Mouse (Mus musculus): Measurements from ENCODE around the gene Arhgef10l. TPM values are rescaled to one million over a fixed set of nuclear protein-coding genes. Genes with fewer than 3 reads are reported as not detected.

The Arhgef10l gene
- polyA plus RNA-seq, 1 experiment from 2014 or later: 15.9 TPM

DNA sequence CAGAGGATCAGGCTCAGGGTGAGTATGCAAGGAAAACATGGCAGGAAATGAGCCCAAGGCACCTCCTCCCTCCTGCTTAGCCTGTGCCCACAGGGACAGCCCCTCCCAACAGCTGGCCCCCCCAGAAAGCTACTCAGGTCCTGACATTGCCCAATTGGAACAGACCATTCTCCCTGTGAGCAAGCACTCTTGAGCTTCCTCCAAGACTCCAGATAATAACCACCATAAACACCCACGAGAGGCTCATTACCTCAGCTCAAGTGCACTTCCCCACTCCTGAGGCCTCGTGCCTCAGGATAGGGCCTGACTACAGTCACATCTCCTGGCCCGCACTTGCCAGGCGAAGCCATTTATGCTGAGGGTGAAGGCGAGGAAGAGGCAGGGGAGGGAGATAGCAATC lies 67.0 kb downstream of the Arhgef10l start:
- 74% methylated on average over 5 of the region's 5 CpGs for WGBS
- Histone ChIP-seq H3K27me3 (ENCODE audit: control insufficient read depth, insufficient read depth, low read length) (no peaks in the 10 kb centered on the region), H3K9me3 (ENCODE audit: control insufficient read depth, low read length) (peaks cover 7% of the 10 kb centered on the region; the same call in 1 of the 2 replicates), H3K4me1 (ENCODE audit: control insufficient read depth in 2 of 2, insufficient read depth in 2 of 2, low read length in 2 of 2) (no peaks in the 10 kb centered on the region), H3K4me3 (ENCODE audit: control insufficient read depth in 1 of 2, insufficient read depth in 1 of 2, low read depth in 1 of 2, low read length in 2 of 2) (no peak overlapping the region), H3K9ac (ENCODE audit: low read length) (no peak overlapping the region), H3K27ac (replicated peaks in 1 of 2; ENCODE audit: control insufficient read depth in 1 of 2, insufficient read depth in 1 of 2, low read depth in 2 of 2, low read length in 2 of 2) (no peak overlapping the region), H3K36me3 (ENCODE audit: control insufficient read depth, insufficient read depth, low read length) (peaks cover 13% of the 10 kb centered on the region), H3K4me2 (ENCODE audit: low read length) (no peak overlapping the region)
- ATAC-seq (ENCODE audit: insufficient number of reproducible peaks, insufficient read depth, low FRiP score, low read depth): no peak

DNA sequence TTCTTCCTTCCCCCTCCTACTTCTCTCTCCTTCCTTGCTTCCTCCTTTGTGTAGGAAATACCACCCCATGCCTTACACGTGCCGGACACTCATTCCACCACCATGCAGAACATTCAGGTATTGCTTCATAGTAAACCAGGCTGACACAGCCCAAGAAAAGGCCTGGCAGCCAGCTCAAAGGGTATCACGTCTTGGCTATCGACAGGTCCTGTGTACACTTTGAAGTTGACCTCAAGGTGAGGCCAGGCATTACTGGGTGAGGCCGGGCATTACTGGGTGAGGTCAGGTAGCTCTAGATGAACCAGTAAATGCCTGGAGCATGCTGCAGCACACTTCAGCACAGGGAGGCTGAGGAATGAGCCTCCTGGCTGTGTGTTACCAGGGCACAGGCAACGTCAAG lies 67.9 kb downstream of the Arhgef10l start:
- no peak for ATAC-seq (ENCODE audit: insufficient number of reproducible peaks, insufficient read depth, low FRiP score, low read depth)
- H3K27ac ChIP-seq (replicated peaks in 1 of 2; ENCODE audit: control insufficient read depth in 1 of 2, insufficient read depth in 1 of 2, low read depth in 2 of 2, low read length in 2 of 2): no peak overlapping the region
- WGBS: 91% methylated on average over 6 of the region's 6 CpGs

DNA sequence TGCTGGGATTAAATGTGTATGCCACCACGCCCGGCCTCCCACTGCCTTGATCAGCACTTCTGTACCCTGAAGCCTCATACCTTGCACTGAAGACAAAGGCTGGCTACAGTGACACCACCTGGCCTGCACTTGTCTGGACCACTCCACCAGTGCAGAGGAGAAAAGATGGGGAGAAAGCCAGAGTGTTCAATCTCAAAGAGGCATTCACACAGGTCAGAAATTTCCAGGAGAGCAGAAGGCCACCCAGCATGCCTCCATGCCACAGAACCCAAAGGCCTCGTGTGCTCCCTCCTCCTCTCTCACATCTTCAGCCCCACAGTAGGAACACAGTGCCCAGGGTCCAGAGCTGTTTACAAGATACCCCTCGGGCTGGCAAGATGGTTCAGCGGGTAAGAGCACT lies 68.4 kb downstream of the Arhgef10l start:
- WGBS: 91% methylated on average over 5 of the region's 5 CpGs
- Histone ChIP-seq H3K4me2 (ENCODE audit: low read length) (no peak overlapping the region), H3K9me3 (ENCODE audit: control insufficient read depth, low read length) (peaks cover 7% of the 10 kb centered on the region; the same call in 1 of the 2 replicates), H3K4me1 (ENCODE audit: control insufficient read depth in 2 of 2, insufficient read depth in 2 of 2, low read length in 2 of 2) (no peaks in the 10 kb centered on the region), H3K4me3 (ENCODE audit: control insufficient read depth in 1 of 2, insufficient read depth in 1 of 2, low read depth in 1 of 2, low read length in 2 of 2) (no peak overlapping the region), H3K27ac (replicated peaks in 1 of 2; ENCODE audit: control insufficient read depth in 1 of 2, insufficient read depth in 1 of 2, low read depth in 2 of 2, low read length in 2 of 2) (no peak overlapping the region), H3K27me3 (ENCODE audit: control insufficient read depth, insufficient read depth, low read length) (no peaks in the 10 kb centered on the region), H3K9ac (ENCODE audit: low read length) (no peak overlapping the region), H3K36me3 (ENCODE audit: control insufficient read depth, insufficient read depth, low read length) (peaks cover 15% of the 10 kb centered on the region)
- no peak for ATAC-seq (ENCODE audit: insufficient number of reproducible peaks, insufficient read depth, low FRiP score, low read depth)

More for the DNA sequence above, 67.9 kb downstream of the Arhgef10l start:
- no peak overlapping the region for H3K4me3 ChIP-seq (ENCODE audit: control insufficient read depth in 1 of 2, insufficient read depth in 1 of 2, low read depth in 1 of 2, low read length in 2 of 2)
- H3K4me2 ChIP-seq (ENCODE audit: low read length): no peak overlapping the region
- no peaks in the 10 kb centered on the region for H3K4me1 ChIP-seq (ENCODE audit: control insufficient read depth in 2 of 2, insufficient read depth in 2 of 2, low read length in 2 of 2)
- H3K9me3 ChIP-seq (ENCODE audit: control insufficient read depth, low read length): peaks cover 7% of the 10 kb centered on the region; the same call in 1 of the 2 replicates
- no peaks in the 10 kb centered on the region for H3K27me3 ChIP-seq (ENCODE audit: control insufficient read depth, insufficient read depth, low read length)
- H3K36me3 ChIP-seq (ENCODE audit: control insufficient read depth, insufficient read depth, low read length): peaks cover 16% of the 10 kb centered on the region
- no peak overlapping the region for H3K9ac ChIP-seq (ENCODE audit: low read length)

DNA sequence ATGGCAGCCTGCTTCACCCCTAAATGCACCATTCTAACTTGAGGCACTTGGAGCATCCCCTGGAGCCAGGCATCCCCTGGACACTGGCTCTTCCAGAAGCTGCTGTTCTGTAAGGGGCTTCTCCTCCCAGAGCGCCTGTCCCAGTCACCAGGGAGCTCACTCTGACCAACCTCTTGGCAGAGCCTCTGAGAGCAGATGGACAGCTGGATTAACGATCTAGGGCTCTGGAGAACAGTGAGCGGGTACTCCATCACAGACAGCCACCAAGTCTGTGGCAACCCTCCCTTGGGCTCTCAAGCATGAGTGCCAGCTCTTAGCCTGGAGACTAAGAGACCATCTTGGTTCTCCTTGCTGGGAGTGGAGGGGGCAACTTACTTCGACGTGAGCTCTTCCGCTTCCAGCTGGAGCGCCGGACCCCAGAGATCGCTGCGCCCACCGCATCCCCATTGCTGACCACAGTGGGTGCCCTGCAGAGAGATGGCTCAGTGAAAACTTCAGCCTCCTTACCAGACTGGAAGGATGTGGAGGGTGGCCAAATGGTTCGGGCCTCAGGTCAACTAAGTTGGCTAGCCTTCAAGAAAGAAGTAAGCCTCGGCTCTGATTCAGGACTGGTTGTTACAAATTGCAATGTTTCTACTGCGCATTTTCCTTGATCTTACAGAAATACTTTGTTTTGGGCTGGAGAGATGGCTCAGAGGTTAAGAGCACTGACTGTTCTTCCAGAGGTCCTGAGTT lies 71.9 kb downstream of the Arhgef10l start:
- Histone ChIP-seq H3K4me3 (ENCODE audit: control insufficient read depth in 1 of 2, insufficient read depth in 1 of 2, low read depth in 1 of 2, low read length in 2 of 2) (no peak overlapping the region), H3K27me3 (ENCODE audit: control insufficient read depth, insufficient read depth, low read length) (no peaks in the 10 kb centered on the region), H3K27ac (replicated peaks in 1 of 2; ENCODE audit: control insufficient read depth in 1 of 2, insufficient read depth in 1 of 2, low read depth in 2 of 2, low read length in 2 of 2) (no peak overlapping the region), H3K36me3 (ENCODE audit: control insufficient read depth, insufficient read depth, low read length) (peaks cover 37% of the 10 kb centered on the region), H3K9me3 (ENCODE audit: control insufficient read depth, low read length) (peaks cover 7% of the 10 kb centered on the region; the same call in 1 of the 2 replicates), H3K4me1 (ENCODE audit: control insufficient read depth in 2 of 2, insufficient read depth in 2 of 2, low read length in 2 of 2) (no peaks in the 10 kb centered on the region), H3K4me2 (ENCODE audit: low read length) (no peak overlapping the region), H3K9ac (ENCODE audit: low read length) (no peak overlapping the region)
- 85% methylated on average over 14 of the region's 14 CpGs for WGBS
- ATAC-seq (ENCODE audit: insufficient number of reproducible peaks, insufficient read depth, low FRiP score, low read depth): no peak

DNA sequence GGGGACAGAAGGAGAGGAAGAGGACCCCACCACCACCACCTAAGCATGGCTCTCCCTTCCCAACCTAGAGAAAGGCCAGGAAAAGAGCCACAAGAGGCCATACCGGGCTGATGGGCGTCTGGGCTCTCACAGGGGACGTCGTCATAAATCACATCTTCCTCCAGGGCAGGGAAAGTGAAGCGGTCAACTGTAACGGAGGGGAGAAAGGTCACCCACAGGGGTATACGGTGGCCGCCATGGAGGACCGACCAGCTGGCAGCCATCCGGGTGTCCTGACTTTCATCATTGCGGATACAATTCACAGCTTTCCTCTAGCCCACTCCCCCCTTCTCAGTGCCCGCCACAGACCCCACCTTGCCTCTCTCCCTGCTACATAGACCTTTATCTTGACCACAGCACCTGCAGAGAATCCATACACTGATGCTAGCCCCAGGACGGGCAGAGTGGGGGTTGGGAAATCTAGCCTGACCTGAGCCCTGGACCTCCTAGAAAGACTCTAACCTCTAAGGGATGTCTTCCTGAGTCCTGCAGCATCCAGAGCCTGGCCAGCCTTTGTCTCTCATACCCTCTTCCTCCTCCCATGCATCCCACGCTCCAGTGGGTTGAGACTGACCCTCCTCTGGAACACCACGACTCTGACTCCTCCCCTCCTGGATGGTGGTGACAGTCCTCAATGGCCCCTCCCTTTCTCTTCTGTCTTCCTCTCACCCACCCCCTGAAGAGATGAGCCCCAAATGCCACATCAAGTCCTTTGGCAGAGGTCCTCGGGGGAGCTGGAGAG lies 72.6 kb downstream of the Arhgef10l start:
- Histone ChIP-seq H3K27me3 (ENCODE audit: control insufficient read depth, insufficient read depth, low read length) (no peaks in the 10 kb centered on the region), H3K4me1 (ENCODE audit: control insufficient read depth in 2 of 2, insufficient read depth in 2 of 2, low read length in 2 of 2) (no peaks in the 10 kb centered on the region), H3K27ac (replicated peaks in 1 of 2; ENCODE audit: control insufficient read depth in 1 of 2, insufficient read depth in 1 of 2, low read depth in 2 of 2, low read length in 2 of 2) (no peak overlapping the region), H3K4me3 (ENCODE audit: control insufficient read depth in 1 of 2, insufficient read depth in 1 of 2, low read depth in 1 of 2, low read length in 2 of 2) (no peak overlapping the region), H3K36me3 (ENCODE audit: control insufficient read depth, insufficient read depth, low read length) (peaks cover 35% of the 10 kb centered on the region), H3K4me2 (ENCODE audit: low read length) (no peak overlapping the region), H3K9me3 (ENCODE audit: control insufficient read depth, low read length) (peaks cover 7% of the 10 kb centered on the region; the same call in 1 of the 2 replicates), H3K9ac (ENCODE audit: low read length) (no peak overlapping the region)
- 81% methylated on average over 16 of the region's 16 CpGs for WGBS
- no peak for ATAC-seq (ENCODE audit: insufficient number of reproducible peaks, insufficient read depth, low FRiP score, low read depth)

DNA sequence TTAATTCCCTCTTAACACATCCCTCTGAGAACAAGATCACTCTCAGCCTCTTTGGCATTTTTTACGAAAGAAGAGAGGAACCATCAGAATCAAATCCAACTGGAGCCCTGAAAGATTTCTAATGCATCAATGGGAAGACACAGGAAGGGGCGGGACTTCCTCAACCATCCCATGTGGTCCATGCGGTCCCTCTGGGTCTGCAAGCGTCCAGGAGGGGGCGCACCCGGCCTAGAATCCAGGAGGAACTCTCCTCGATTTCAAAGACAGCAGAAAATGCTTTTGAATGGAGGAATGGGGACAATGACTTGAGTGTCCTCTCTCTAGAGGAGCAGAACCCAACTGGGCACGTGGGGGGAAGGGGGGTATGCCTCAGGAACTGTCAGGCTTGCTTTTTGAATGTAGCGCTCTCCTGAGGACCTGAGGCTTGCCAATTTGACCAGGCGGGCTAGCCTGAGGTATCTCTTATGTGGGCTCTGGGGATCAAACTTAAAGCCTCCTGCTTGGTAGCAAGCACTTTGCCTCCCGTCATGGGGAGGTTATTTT lies 73.5 kb downstream of the Arhgef10l start:
- no peak for ATAC-seq (ENCODE audit: insufficient number of reproducible peaks, insufficient read depth, low FRiP score, low read depth)
- Histone ChIP-seq H3K9ac (ENCODE audit: low read length) (no peak overlapping the region), H3K27me3 (ENCODE audit: control insufficient read depth, insufficient read depth, low read length) (no peaks in the 10 kb centered on the region), H3K9me3 (ENCODE audit: control insufficient read depth, low read length) (peaks cover 7% of the 10 kb centered on the region; the same call in 1 of the 2 replicates), H3K4me1 (ENCODE audit: control insufficient read depth in 2 of 2, insufficient read depth in 2 of 2, low read length in 2 of 2) (no peaks in the 10 kb centered on the region), H3K36me3 (ENCODE audit: control insufficient read depth, insufficient read depth, low read length) (peaks cover 36% of the 10 kb centered on the region), H3K4me2 (ENCODE audit: low read length) (no peak overlapping the region), H3K27ac (replicated peaks in 1 of 2; ENCODE audit: control insufficient read depth in 1 of 2, insufficient read depth in 1 of 2, low read depth in 2 of 2, low read length in 2 of 2) (no peak overlapping the region), H3K4me3 (ENCODE audit: control insufficient read depth in 1 of 2, insufficient read depth in 1 of 2, low read depth in 1 of 2, low read length in 2 of 2) (no peak overlapping the region)
- WGBS: 27% methylated on average over 11 of the region's 11 CpGs

DNA sequence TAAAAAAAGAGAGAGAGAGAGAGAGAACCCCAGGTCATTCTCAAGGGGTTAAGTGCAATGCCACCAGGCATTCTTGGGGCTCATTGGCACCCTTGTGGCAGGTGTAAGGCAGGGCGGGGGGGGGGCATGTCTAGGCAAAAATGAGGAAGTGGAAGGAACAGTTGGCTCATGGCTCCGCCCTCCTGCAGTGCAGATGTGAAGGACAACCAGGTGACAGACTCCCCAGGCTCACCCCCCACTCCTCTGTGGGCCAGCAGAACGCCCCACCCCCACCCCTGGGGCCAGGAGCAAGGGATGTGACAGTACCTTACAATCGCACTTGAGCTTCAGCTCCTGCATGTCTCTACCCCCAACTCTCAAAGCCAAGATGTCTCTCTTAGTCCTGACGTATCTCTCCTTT lies 79.3 kb downstream of the Arhgef10l start:
- Histone ChIP-seq H3K4me3 (ENCODE audit: control insufficient read depth in 1 of 2, insufficient read depth in 1 of 2, low read depth in 1 of 2, low read length in 2 of 2) (no peak overlapping the region), H3K27ac (replicated peaks in 1 of 2; ENCODE audit: control insufficient read depth in 1 of 2, insufficient read depth in 1 of 2, low read depth in 2 of 2, low read length in 2 of 2) (no peak overlapping the region), H3K4me1 (ENCODE audit: control insufficient read depth in 2 of 2, insufficient read depth in 2 of 2, low read length in 2 of 2) (peaks cover 10 to 13% of the 10 kb centered on the region in 2 experiments), H3K27me3 (ENCODE audit: control insufficient read depth, insufficient read depth, low read length) (no peaks in the 10 kb centered on the region), H3K9ac (ENCODE audit: low read length) (no peak overlapping the region), H3K9me3 (ENCODE audit: control insufficient read depth, low read length) (no peaks in the 10 kb centered on the region), H3K4me2 (ENCODE audit: low read length) (no peak overlapping the region), H3K36me3 (ENCODE audit: control insufficient read depth, insufficient read depth, low read length) (peaks cover 24% of the 10 kb centered on the region)
- no peak for ATAC-seq (ENCODE audit: insufficient number of reproducible peaks, insufficient read depth, low FRiP score, low read depth)
- 55% methylated on average over 5 of the region's 5 CpGs for WGBS
